ENCODE assay signal across 12 mouse cellular contexts in the genomic region with DNA sequence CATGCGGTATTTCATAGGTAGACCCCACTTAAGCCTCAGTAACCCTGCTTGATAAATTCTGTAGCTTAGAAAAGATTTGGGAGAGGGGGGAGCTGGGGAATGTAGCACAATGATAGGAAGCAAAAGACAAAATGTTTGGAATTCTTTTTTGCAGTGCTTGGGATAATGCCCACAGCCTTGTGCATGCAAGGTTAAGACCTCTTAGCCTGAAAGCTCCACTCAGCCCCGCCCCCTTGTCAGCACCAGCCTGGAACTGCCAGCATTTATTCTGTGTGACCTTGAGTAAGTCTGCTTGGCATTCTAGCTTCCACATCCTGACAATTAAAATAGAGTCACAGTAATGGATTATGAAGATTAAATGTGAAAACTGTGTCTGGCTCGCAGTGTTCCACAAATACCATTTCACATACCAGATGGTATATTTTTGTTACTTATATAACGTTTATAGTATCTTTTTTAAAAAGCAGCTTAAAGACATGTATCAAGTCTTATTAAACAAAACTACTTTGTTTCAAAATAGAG. TPM values are rescaled to one million over a fixed set of nuclear protein-coding genes. Genes with fewer than 3 reads are reported as not detected.
DNase-seq lines count a peak whose midpoint lies in the region; ATAC-seq lines count a peak whose summit lies in the region.
"Had no signal": no experiment of that assay in that cellular context is flagged by ENCODE, and none has a peak within 500 bp of the region (broad histone marks: within the 10 kb centered on the region; RNA-seq: fewer than 3 reads in every experiment).

No protein-coding gene starts in this region.

- H3K4me2 ChIP-seq in hindbrain, embryonic 11.5 days (replicated peaks; ENCODE audit: low read depth, low read length): no peak overlapping the region
- H3K4me2 ChIP-seq in hindbrain, embryonic 16.5 days (ENCODE audit: low read length): no peak overlapping the region
- no peak overlapping the region for H3K4me2 ChIP-seq in limb, embryonic 11.5 days (ENCODE audit: low read depth, severe bottlenecking)
- H3K4me2 ChIP-seq: forebrain, embryonic 12.5 days; lung, embryonic 15.5 days; neural tube, embryonic 13.5 days had no signal

- peak; percentile 11 for DNase-seq in hindbrain, embryonic 11.5 days (ENCODE audit: low spot score)
- peak; percentile 13 for DNase-seq in adipocyte (ENCODE audit: low spot score)
- DNase-seq in heart, embryonic 10.5 days (ENCODE audit: low spot score): peak; percentile 87
- peak; percentile 43 for DNase-seq in limb, embryonic 11.5 days (ENCODE audit: low spot score)
- DNase-seq in gastrocnemius, postnatal 14 days: no peak
- DNase-seq in left cerebral cortex, postnatal 36 days (ENCODE audit: low spot score in 2 of 2): no peak
- DNase-seq in left cerebral cortex, postnatal 10 days (ENCODE audit: extremely low spot score in 1 of 2, low spot score in 2 of 2): no peak

- no peaks in the 10 kb centered on the region for H3K9me3 ChIP-seq in hindbrain, embryonic 11.5 days (ENCODE audit: control insufficient read depth, low read length)
- H3K9me3 ChIP-seq in hindbrain, embryonic 16.5 days (ENCODE audit: control insufficient read depth, low read length): no peaks in the 10 kb centered on the region
- no peaks in the 10 kb centered on the region for H3K9me3 ChIP-seq in heart, embryonic 10.5 days
- no peaks in the 10 kb centered on the region for H3K9me3 ChIP-seq in limb, embryonic 11.5 days (ENCODE audit: control insufficient read depth, low read length)
- H3K9me3 ChIP-seq: forebrain, embryonic 12.5 days; lung, embryonic 15.5 days; neural tube, embryonic 13.5 days had no signal

- intact Hi-C loops in gastrocnemius, postnatal 14 days (cut with DNase I; ENCODE audit: low total_unique reads): no loop called here
- intact Hi-C loops in left cerebral cortex, postnatal 36 days (cut with DNase I): no loop called here
- intact Hi-C loops in left cerebral cortex, postnatal 10 days (cut with DNase I): no loop called here

- H3K36me3 ChIP-seq in hindbrain, embryonic 11.5 days (ENCODE audit: control insufficient read depth, insufficient read depth, low read length): no peaks in the 10 kb centered on the region
- H3K36me3 ChIP-seq in hindbrain, embryonic 16.5 days (ENCODE audit: control insufficient read depth, insufficient read depth, low read length): no peaks in the 10 kb centered on the region
- no peaks in the 10 kb centered on the region for H3K36me3 ChIP-seq in heart, embryonic 10.5 days
- H3K36me3 ChIP-seq in limb, embryonic 11.5 days (ENCODE audit: control insufficient read depth, insufficient read depth, low read length): no peaks in the 10 kb centered on the region
- H3K36me3 ChIP-seq: lung, embryonic 15.5 days had no signal

- H3K4me1 ChIP-seq in hindbrain, embryonic 11.5 days (replicated peaks; ENCODE audit: control insufficient read depth, insufficient read depth, low read length): no peaks in the 10 kb centered on the region
- H3K4me1 ChIP-seq in hindbrain, embryonic 16.5 days (ENCODE audit: control insufficient read depth, insufficient read depth, low read depth, low read length): no peaks in the 10 kb centered on the region
- peaks cover 24% of the 10 kb centered on the region for H3K4me1 ChIP-seq in heart, embryonic 10.5 days
- no peaks in the 10 kb centered on the region for H3K4me1 ChIP-seq in limb, embryonic 11.5 days (ENCODE audit: control insufficient read depth, insufficient read depth, low read length)
- H3K4me1 ChIP-seq: forebrain, embryonic 12.5 days; neural tube, embryonic 13.5 days had no signal

- no peak overlapping the region for H3K4me3 ChIP-seq in hindbrain, embryonic 11.5 days (ENCODE audit: low read depth, low read length)
- no peak overlapping the region for H3K4me3 ChIP-seq in hindbrain, embryonic 16.5 days (ENCODE audit: low read length)
- H3K4me3 ChIP-seq in heart, embryonic 10.5 days: no peak overlapping the region
- H3K4me3 ChIP-seq in limb, embryonic 11.5 days (ENCODE audit: low read depth, low read length): no peak overlapping the region
- H3K4me3 ChIP-seq: forebrain, embryonic 12.5 days; layer of hippocampus, adult 2 months; lung, embryonic 15.5 days; neural tube, embryonic 13.5 days had no signal

- WGBS in hindbrain, embryonic 11.5 days: 61% methylated on average over 4 of the region's 4 CpGs
- 82% methylated on average over 4 of the region's 4 CpGs for WGBS in hindbrain, embryonic 16.5 days
- 49% methylated on average over 4 of the region's 4 CpGs for WGBS in heart, embryonic 10.5 days
- WGBS in limb, embryonic 11.5 days: 76% methylated on average over 4 of the region's 4 CpGs

- no peaks in the 10 kb centered on the region for H3K27me3 ChIP-seq in hindbrain, embryonic 11.5 days (ENCODE audit: control insufficient read depth, insufficient read depth, low read length)
- no peaks in the 10 kb centered on the region for H3K27me3 ChIP-seq in hindbrain, embryonic 16.5 days (replicated peaks; ENCODE audit: control insufficient read depth, insufficient read depth, low read length)
- H3K27me3 ChIP-seq in heart, embryonic 10.5 days (ENCODE audit: insufficient read depth, poor library complexity, severe bottlenecking): no peaks in the 10 kb centered on the region
- no peaks in the 10 kb centered on the region for H3K27me3 ChIP-seq in limb, embryonic 11.5 days (ENCODE audit: control insufficient read depth, insufficient read depth, low read length)
- H3K27me3 ChIP-seq: forebrain, embryonic 12.5 days; lung, embryonic 15.5 days; neural tube, embryonic 13.5 days had no signal

- no peak overlapping the region for H3K9ac ChIP-seq in hindbrain, embryonic 11.5 days (ENCODE audit: low read depth, low read length)
- H3K9ac ChIP-seq in hindbrain, embryonic 16.5 days (ENCODE audit: low read depth, low read length): no peak overlapping the region
- H3K9ac ChIP-seq in limb, embryonic 11.5 days (ENCODE audit: low read length): no peak overlapping the region
- H3K9ac ChIP-seq: forebrain, embryonic 12.5 days; lung, embryonic 15.5 days; neural tube, embryonic 13.5 days had no signal

- H3K27ac ChIP-seq in hindbrain, embryonic 11.5 days (ENCODE audit: low read depth, low read length): no peak overlapping the region
- no peak overlapping the region for H3K27ac ChIP-seq in hindbrain, embryonic 16.5 days (ENCODE audit: low read depth, low read length)
- H3K27ac ChIP-seq in heart, embryonic 10.5 days: peak overlapping the region; percentile 72
- H3K27ac ChIP-seq in limb, embryonic 11.5 days (replicated peaks; ENCODE audit: low read depth, low read length): no peak overlapping the region
- H3K27ac ChIP-seq: forebrain, embryonic 12.5 days; layer of hippocampus, adult 2 months; lung, embryonic 15.5 days; neural tube, embryonic 13.5 days had no signal

- ATAC-seq in hindbrain, embryonic 11.5 days (ENCODE audit: low FRiP score): no peak
- no peak for ATAC-seq in hindbrain, embryonic 16.5 days
- ATAC-seq in limb, embryonic 11.5 days (ENCODE audit: insufficient number of reproducible peaks, low FRiP score, low TSS enrichment, low read depth): no peak

RNA-seq across cellular contexts. Expression of gene Esr2, which starts 59.4 kb away (rescaled TPM):
- polyA plus RNA-seq in hindbrain, embryonic 11.5 days (2014; fragmentation: Nextera tagmentation; extraction: Ambion mirVana): 0.17 and 0.26 TPM in 2 replicates
- polyA plus RNA-seq in hindbrain, embryonic 16.5 days (2015; fragmentation: Nextera tagmentation; extraction: Ambion mirVana): 0.30 and 0.34 TPM in 2 replicates
- polyA plus RNA-seq in heart, embryonic 10.5 days (2016; fragmentation: Nextera tagmentation; extraction: Ambion mirVana): 0.20 and 0.27 TPM in 2 replicates
- 0.20 and 0.40 TPM in 2 replicates for polyA plus RNA-seq in limb, embryonic 11.5 days (2014; fragmentation: Nextera tagmentation; extraction: Ambion mirVana)
- total RNA-seq in gastrocnemius, postnatal 14 days (2021): not detected
- total RNA-seq in left cerebral cortex, postnatal 36 days (2021): under 1 TPM; 0.20 to 0.34 TPM
- under 1 TPM; 0.15 to 0.20 TPM for total RNA-seq in left cerebral cortex, postnatal 10 days (2021)

Comparison
In these comparisons a context has a peak if more than half of its experiments do, and no peak if none do; other contexts are left out.
1. DNase-seq: peak in hindbrain, embryonic 11.5 days (single experiment), adipocyte (single experiment), heart, embryonic 10.5 days (single experiment) and limb, embryonic 11.5 days (single experiment); none in gastrocnemius, postnatal 14 days (single experiment), left cerebral cortex, postnatal 36 days (0 of 2) and left cerebral cortex, postnatal 10 days (0 of 2).